Mouse (Mus musculus) left cerebral cortex, adult 11 months (tissue): ENCODE data around the gene Rcc1.
"Not testable (repeated sequence)": the region's sequence is repeated elsewhere in the genome, so short reads cannot be mapped to it uniquely, and the experiment has no call there.

Source experiments
- DNase-seq: peaks from one replicate; pipeline ENCODE4 v3.0.0; 2022; ENCODE audit warnings: low spot score

Rcc1 gene

GRCm38 (mm10) chr4:132312627-132313026 lies 40.8 kb downstream of the Rcc1 start:
- DNase-seq = no peak

GRCm38 (mm10) chr4:132311801-132312200 lies 41.6 kb downstream of the Rcc1 start:
- no peak for DNase-seq

DNA sequence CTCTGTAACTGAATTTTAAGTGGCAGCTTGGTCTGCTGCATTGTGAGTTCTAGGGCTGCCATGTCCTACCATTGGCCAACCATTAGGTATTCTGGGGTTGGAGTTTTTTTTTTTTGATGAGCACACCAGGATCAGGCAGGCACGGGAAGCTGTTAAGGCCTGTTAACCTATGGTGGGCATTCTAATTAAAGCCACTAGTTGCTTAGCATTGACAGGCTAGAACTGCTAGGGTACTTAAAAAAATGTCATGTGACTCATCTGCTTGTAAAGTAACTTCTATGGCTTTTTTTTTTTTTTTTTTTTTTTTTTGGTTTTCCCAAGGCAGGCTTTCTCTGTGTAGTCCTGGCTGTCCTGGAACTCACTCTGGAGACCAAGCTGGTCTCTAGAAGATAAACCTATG lies 42.2 kb downstream of the Rcc1 start:
- no peak for DNase-seq

GRCm38 (mm10) chr4:132309849-132310472 lies 43.4 kb downstream of the Rcc1 start:
- no peak for DNase-seq

DNA sequence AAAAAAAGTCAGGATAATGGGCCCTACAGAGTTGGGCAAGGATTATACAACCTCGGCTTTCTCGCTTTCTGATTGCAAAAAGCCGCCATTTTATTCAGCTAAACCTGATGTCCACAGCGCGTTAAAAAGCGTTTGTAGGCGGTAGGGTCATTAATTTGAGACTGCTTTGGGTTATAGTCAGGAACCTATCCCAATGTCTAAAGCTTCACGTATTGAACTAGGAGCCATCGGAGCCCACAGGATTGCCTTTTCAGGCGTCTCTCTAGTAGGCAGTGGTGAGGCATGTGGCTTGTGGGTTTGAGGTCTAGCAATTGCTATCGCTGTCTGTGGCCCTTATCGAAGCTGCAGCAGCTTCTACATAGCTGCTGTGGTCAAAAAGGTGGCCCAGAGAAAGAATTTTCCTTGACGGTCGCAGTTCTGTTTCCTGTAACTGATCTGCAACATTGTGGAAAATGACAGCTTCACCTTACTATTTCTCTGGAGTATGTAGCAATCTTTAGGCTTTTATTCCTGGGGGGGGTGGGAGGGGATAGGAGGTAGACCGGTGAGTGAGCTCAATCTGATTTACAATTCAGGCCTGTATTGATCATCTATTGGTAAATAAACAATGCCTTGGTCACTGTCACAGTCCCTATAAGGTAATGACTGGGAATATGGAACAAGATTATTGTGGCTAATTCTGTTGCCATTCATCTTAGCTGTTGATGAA lies 44.1 kb downstream of the Rcc1 start:
- no peak for DNase-seq

DNA sequence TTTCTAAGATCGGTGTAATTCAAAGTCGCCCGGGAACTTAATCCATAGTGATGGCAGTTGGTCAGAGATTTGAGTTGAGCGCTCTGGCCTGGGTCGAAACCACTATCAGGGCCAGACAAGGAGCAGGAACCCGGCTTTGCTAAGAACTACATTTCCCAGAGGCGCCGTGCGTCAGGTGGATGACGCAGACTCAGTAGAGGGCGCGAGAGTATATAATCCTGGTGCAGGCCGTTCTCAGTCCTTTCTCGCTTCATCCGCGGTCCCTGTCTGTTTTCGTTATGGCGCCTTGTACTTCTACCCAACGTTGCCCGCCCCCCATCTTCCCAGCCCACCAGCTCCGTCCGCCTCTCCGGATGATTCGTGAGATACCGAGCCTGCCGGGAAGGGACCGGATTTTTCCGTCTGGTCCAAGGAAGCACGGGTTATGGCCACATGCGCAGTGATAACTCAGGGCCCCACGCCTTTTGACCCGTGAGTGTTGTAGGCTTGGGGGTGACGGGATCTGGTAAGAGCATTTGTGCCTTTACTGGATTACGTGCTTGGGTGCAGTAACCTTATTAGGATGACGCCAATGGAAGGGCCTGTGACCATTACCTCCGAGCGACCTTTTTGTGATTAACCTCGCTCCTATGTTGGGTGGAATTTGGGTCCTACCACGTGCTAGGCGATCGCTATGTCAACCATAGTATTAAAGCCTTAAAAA lies 44.8 kb downstream of the Rcc1 start:
- peak; percentile 91 for DNase-seq

- no peak for DNase-seq
Measured at GRCm38 (mm10) chr4:132306004-132306403, 47.4 kb downstream of the Rcc1 start.

- DNase-seq = no peak
Measured at GRCm38 (mm10) chr4:132305276-132305675, 48.1 kb downstream of the Rcc1 start.

DNA sequence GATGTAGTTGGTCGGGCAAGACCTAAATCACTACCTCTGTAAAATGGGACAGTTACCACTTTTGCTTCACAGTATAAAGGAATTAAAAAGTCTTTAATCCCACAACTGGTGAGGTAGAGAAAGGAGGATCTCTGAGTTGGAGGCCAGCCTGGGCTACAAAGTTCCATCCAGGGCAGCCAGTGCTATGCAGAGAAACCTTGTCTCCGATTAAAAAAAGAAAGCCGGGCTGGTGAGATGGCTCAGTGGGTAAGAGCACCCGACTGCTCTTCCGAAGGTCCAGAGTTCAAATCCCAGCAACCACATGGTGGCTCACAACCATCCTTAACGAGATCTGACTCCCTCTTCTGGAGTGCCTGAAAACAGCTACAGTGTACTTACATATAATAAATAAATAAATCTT lies 49.9 kb downstream of the Rcc1 start:
- DNase-seq = not testable (repeated sequence)

GRCm38 (mm10) chr4:132302939-132303479 lies 50.4 kb downstream of the Rcc1 start, which contains the start of gene Rab42:
TSS of gene Rab42 (minus strand) at chr4:132303385.
- DNase-seq = no peak

DNA sequence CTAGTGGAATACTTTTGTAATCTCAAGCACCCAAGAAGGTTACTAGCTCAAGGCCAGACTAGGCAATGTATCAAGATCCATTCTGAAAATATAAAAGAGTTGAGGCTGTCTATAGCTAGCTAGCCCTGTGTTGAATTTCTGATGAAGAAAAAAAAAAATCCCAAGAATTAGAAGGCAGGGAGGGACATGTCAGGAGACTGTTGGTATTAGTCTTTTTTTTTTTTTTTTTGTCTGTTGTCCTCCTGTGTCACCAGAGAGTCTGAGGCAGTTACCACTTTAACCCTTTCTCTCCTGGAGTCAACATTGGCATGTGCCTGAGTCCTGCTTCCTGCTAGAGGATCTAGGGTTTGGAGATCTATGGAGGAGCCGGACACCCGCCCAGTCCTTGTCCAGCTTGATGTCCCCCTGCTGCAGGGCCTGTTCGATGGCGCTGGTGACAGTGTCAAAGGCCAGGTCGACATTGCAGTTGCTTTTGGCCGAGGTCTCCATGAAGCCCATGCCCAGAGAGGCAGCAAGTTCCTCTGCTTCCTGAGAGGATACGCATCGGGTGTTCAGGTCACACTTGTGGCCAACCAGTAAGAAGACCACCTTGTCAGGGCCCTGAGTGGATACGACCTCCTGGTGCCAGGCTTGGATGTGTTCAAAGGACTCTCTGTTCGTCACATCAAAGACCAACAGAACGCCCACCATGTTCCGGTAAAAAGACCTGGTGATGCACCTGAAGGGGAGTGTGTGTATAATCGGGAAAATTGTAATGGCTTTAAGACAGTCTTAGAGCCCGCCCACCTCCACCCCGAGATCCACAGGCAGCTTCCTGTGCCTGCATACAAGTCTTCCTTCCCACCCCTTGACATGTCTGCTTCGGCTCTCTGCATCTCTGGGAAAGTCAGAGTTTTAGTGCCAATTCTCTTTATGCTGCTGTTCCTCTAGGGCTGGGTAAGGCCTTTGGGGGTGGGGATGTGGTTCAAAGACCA lies 51.2 kb downstream of the Rcc1 start:
- no peak for DNase-seq

DNA sequence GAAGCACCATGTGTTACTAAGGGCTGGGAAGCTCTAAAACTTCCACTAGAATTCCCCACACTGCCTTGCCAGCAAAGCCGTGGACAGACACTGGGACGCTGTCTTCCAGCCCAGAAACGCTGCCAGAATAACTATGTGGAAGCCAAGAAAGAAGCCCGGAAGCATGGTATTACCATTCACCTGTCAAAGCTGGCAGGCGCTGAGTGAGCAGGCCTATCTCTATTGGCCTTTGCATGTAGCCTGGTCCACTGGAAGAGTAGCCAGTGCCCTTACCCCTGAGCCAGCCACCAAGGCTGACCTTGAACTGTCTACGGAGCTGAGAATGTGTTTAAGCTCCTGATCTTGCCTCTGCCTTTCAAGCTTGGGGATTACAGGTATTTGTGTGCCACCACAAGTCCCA lies 51.9 kb downstream of the Rcc1 start:
- no peak for DNase-seq

- no peak for DNase-seq
Measured at GRCm38 (mm10) chr4:132299849-132300248, 53.6 kb downstream of the Rcc1 start.

GRCm38 (mm10) chr4:132295696-132296390 lies 57.6 kb downstream of the Rcc1 start:
- no peak for DNase-seq

DNA sequence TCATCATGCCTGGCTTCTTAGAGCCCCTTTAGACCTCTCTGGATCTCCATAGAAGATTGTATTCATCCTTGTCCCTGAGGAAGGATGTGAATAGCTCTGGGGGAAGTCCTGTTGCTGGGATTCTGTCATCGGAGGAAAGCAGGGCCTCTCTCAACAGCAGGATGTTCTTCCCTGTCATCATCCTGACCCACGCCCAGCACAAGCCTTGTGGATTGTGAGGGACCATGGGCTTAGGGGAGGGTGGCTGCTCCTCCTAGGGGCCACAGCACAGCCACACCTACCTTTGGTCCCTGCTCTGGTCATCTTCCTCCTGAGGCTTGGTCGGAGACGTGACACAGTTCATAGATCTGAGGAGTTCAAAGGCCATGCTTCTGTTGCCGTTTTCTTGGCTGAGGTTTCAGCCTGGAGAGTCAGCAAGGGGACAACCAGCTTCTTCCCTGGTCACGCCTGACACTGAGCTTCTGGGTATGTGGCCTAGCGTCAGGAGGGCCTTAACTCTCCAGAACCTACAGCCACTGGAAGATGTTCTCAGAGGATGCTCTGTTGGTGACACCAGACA lies 59.6 kb downstream of the Rcc1 start:
- no peak for DNase-seq

- DNase-seq = no peak
Measured at GRCm38 (mm10) chr4:132292988-132293387, 60.4 kb downstream of the Rcc1 start.

GRCm38 (mm10) chr4:132291624-132292335 lies 61.6 kb downstream of the Rcc1 start:
- DNase-seq = no peak

DNA sequence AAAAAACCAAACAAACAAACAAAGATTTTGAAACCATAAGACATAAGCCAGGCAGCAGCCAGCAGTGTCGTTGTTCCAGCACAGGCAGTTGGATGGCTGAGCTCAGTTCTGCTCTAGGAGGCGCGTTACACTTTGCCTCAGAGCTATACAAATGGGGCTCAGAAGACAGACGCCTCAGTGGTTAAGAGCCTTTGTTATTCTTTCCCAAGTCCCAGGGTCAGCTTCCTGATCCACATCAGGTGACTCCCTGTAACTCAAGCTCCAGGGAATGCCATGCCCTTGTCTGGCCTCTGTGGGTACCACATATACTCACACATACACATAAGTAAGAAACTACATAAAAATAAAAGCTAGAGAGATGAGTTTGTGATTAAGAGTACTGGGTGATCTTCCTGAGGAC lies 62.3 kb downstream of the Rcc1 start:
- no peak for DNase-seq

DNA sequence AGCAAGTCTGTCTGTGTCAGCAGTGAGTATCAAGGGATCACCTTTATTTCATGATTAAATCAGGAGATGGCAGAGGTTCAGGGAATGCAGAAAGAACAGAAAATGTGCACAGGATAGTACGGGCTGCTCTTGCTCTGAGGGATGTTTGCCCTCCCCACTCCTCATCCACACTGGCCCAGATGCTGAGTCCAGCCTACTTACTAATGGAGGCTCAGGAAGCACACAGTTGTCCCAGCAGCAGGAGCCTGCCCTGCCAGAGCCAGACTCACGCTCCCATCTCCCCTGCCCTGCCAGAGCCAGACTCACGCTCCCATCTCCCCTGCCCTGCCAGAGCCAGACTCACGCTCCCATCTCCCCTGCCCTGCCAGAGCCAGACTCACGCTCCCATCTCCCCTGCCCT lies 64.6 kb downstream of the Rcc1 start:
- not testable (repeated sequence) for DNase-seq
